8 mouse cellular contexts compared by ENCODE assay signal in genomic region chr2:44952830-44953422, GRCm38 (mm10). TPM values are rescaled to one million over a fixed set of nuclear protein-coding genes. Genes with fewer than 3 reads are reported as not detected.
DNase-seq lines count a peak whose midpoint lies in the region; ATAC-seq and TF ChIP-seq lines count a peak whose summit lies in the region.

No protein-coding gene starts in this region.

- 48% methylated on average over 6 of the region's 6 CpGs for WGBS in neural tube, embryonic 11.5 days
- 45% methylated on average over 6 of the region's 6 CpGs for WGBS in neural tube, embryonic 15.5 days
- 50% methylated on average over 6 of the region's 6 CpGs for WGBS in cerebellum, adult 2 months

- H3K4me3 ChIP-seq in neural tube, embryonic 11.5 days (ENCODE audit: low read depth, low read length) = no peak overlapping the region
- H3K4me3 ChIP-seq in neural tube, embryonic 15.5 days (replicated peaks) = no peak overlapping the region
- no peak overlapping the region for H3K4me3 ChIP-seq in embryonic fibroblast, embryonic 13.5 days (ENCODE audit: insufficient read depth, low read length)
- no peak overlapping the region for H3K4me3 ChIP-seq in cerebellum, adult 2 months (replicated peaks; ENCODE audit: insufficient read depth, low read depth, low read length)

- TF ChIP-seq POLR2A in embryonic fibroblast, embryonic 13.5 days (IDR thresholded peaks at IDR 0.05; ENCODE audit: low read depth, low read length) = no peak
- no peak for TF ChIP-seq POLR2A in cerebellum, adult 2 months (IDR thresholded peaks at IDR 0.05; ENCODE audit: borderline replicate concordance, insufficient read depth, low read length)

- DNase-seq in neural tube, embryonic 11.5 days (ENCODE audit: low spot score) = peak; percentile 12
- DNase-seq in kidney, adult 8-10 months = peak; percentile 51 to 73
- DNase-seq in layer of hippocampus, postnatal 25 days (ENCODE audit: extremely low spot score in 1 of 2, low spot score in 1 of 2) = no peak
- no peak for DNase-seq in cerebellum, adult 2 months
- DNase-seq in layer of hippocampus, adult 9-10 months (ENCODE audit: low spot score) = no peak

- H3K4me1 ChIP-seq in neural tube, embryonic 11.5 days (ENCODE audit: control insufficient read depth, insufficient read depth, low read length) = no peaks in the 10 kb centered on the region
- H3K4me1 ChIP-seq in neural tube, embryonic 15.5 days = no peaks in the 10 kb centered on the region
- peaks cover 11% of the 10 kb centered on the region for H3K4me1 ChIP-seq in embryonic fibroblast, embryonic 13.5 days (ENCODE audit: control insufficient read depth, insufficient read depth, low read length)
- no peaks in the 10 kb centered on the region for H3K4me1 ChIP-seq in cerebellum, adult 2 months (ENCODE audit: control insufficient read depth, insufficient read depth, low read length)

- H3K36me3 ChIP-seq in neural tube, embryonic 11.5 days (ENCODE audit: control insufficient read depth, insufficient read depth, low read length) = no peaks in the 10 kb centered on the region
- no peaks in the 10 kb centered on the region for H3K36me3 ChIP-seq in neural tube, embryonic 15.5 days

- H3K27me3 ChIP-seq in neural tube, embryonic 11.5 days (ENCODE audit: control insufficient read depth, insufficient read depth, low read length) = no peaks in the 10 kb centered on the region
- H3K27me3 ChIP-seq in neural tube, embryonic 15.5 days (replicated peaks) = no peaks in the 10 kb centered on the region
- H3K27me3 ChIP-seq in cerebellum, adult 2 months (ENCODE audit: control insufficient read depth, insufficient read depth, low read length) = no peaks in the 10 kb centered on the region

- H3K9me3 ChIP-seq in neural tube, embryonic 11.5 days (ENCODE audit: control insufficient read depth, low read length) = no peaks in the 10 kb centered on the region
- H3K9me3 ChIP-seq in neural tube, embryonic 15.5 days (replicated peaks) = no peaks in the 10 kb centered on the region

- no peak overlapping the region for H3K4me2 ChIP-seq in neural tube, embryonic 11.5 days (ENCODE audit: low read depth)
- no peak overlapping the region for H3K4me2 ChIP-seq in neural tube, embryonic 15.5 days

- ATAC-seq in neural tube, embryonic 11.5 days (ENCODE audit: insufficient read depth, low FRiP score, low TSS enrichment) = no peak
- ATAC-seq in neural tube, embryonic 15.5 days (ENCODE audit: low FRiP score) = no peak
- ATAC-seq in megakaryocyte, adult 5-6 weeks (ENCODE audit: poor library complexity, severe bottlenecking) = peak; percentile 82

- H3K27ac ChIP-seq in neural tube, embryonic 11.5 days (ENCODE audit: low read depth, low read length) = no peak overlapping the region
- no peak overlapping the region for H3K27ac ChIP-seq in neural tube, embryonic 15.5 days (replicated peaks)
- peak overlapping the region; percentile 22 for H3K27ac ChIP-seq in embryonic fibroblast, embryonic 13.5 days (ENCODE audit: insufficient read depth, low read length)
- no peak overlapping the region for H3K27ac ChIP-seq in cerebellum, adult 2 months (ENCODE audit: insufficient read depth, low read length)

- no peak for TF ChIP-seq CTCF in embryonic fibroblast, embryonic 13.5 days (IDR thresholded peaks at IDR 0.05; ENCODE audit: borderline replicate concordance, insufficient read depth, low read length)
- TF ChIP-seq CTCF in cerebellum, adult 2 months (IDR thresholded peaks at IDR 0.05; ENCODE audit: borderline replicate concordance, insufficient read depth, low read depth, low read length) = no peak

- no peak overlapping the region for H3K9ac ChIP-seq in neural tube, embryonic 11.5 days (ENCODE audit: low read length)
- no peak overlapping the region for H3K9ac ChIP-seq in neural tube, embryonic 15.5 days (replicated peaks)

RNA-seq across cellular contexts. Expression of gene Gtdc1, which starts 25.5 kb away (rescaled TPM):
- polyA plus RNA-seq in neural tube, embryonic 11.5 days (2014; fragmentation: Nextera tagmentation; extraction: Ambion mirVana) = 9.5 and 16.2 TPM in 2 replicates
- 19.7 and 24.2 TPM in 2 replicates for polyA plus RNA-seq in neural tube, embryonic 15.5 days (2015; fragmentation: Nextera tagmentation; extraction: Ambion mirVana)
- 16.6 and 28.9 TPM in 2 replicates for polyA plus RNA-seq in embryonic fibroblast, embryonic 13.5 days (2011; ENCODE audit: insufficient read length, low read depth, missing spikeins)
- total RNA-seq in megakaryocyte, adult 5-6 weeks (2015) = 20.9 and 24.9 TPM in 2 replicates
- 21.1 and 23.3 TPM in 2 replicates for total RNA-seq in megakaryocyte, adult 5-6 weeks (2017)
- 10 to 100 TPM; 57.4 to 61.7 TPM for total RNA-seq in layer of hippocampus, postnatal 25 days (2021)
- 23.3 and 24.2 TPM in 2 replicates for polyA plus RNA-seq in cerebellum, adult 2 months (2012; rRNA removed)

Comparison
In these comparisons a context has a peak if more than half of its experiments do, and no peak if none do; other contexts are left out.
1. DNase-seq: peak in neural tube, embryonic 11.5 days (single experiment) and kidney, adult 8-10 months (2 of 2); none in layer of hippocampus, postnatal 25 days (0 of 2), cerebellum, adult 2 months (0 of 2) and layer of hippocampus, adult 9-10 months (single experiment).